Mouse (Mus musculus) liver, embryonic 14.5 days (tissue): ENCODE data around the gene Acsl5. TPM values are rescaled to one million over a fixed set of nuclear protein-coding genes. Genes with fewer than 3 reads are reported as not detected.

Experiments
- ATAC-seq: fragments of 200-750 bp; cut with Nextera tagmentation; 2 replicates; pipeline ENCODE4 v1.8.0; 2017; ENCODE audit warnings: moderate number of reproducible peaks, mild to moderate bottlenecking, moderate library complexity; ENCODE audit not compliant: insufficient read depth
- DNase-seq, 3 experiments: peaks; one replicate each; pipeline ENCODE4 v3.0.0-alpha.2; 2012 to 2013; ENCODE audit warnings: low read depth in 3 of 3, low spot score in 3 of 3
- H3K27ac ChIP-seq: fragments of 300-500 bp; sonication (generic); 2 replicates; pipeline ENCODE4 v1.5.1; 2014; ENCODE audit warnings: moderate library complexity, mild to moderate bottlenecking, control low read depth, inconsistent platforms
- H3K27me3 ChIP-seq: fragments of 300-500 bp; sonication (generic); 2 replicates; pipeline ENCODE4 v1.6.1; 2014; ENCODE audit warnings: mild to moderate bottlenecking, low read length, moderate library complexity; ENCODE audit not compliant: control insufficient read depth, insufficient read depth
- H3K36me3 ChIP-seq: fragments of 300-500 bp; sonication (generic); replicated peaks from 2 replicates; pipeline ENCODE4 v1.6.1; 2014; ENCODE audit warnings: low read depth; ENCODE audit not compliant: control insufficient read depth, insufficient read depth
- H3K4me1 ChIP-seq, 2 experiments: fragments of 200-500 bp in 1 of 2; fragments of 300-500 bp in 1 of 2; sonication (generic) in 1 of 2; replicated peaks; 2 replicates each; pipeline ENCODE4 v1.6.1; 2012 to 2014; ENCODE audit warnings: antibody characterized with exemption in 1 of 2, inconsistent platforms in 1 of 2, low read length in 1 of 2; ENCODE audit not compliant: control insufficient read depth in 2 of 2, insufficient read depth in 2 of 2
- H3K4me2 ChIP-seq: fragments of 300-500 bp; sonication (generic); 2 replicates; pipeline ENCODE4 v1.6.1; 2014; ENCODE audit warnings: low read depth, mild to moderate bottlenecking, control low read depth, moderate library complexity
- H3K4me3 ChIP-seq, 2 experiments: fragments of 200-500 bp in 1 of 2; fragments of 300-500 bp in 1 of 2; sonication (generic) in 1 of 2; 2 replicates each; pipeline ENCODE4 v1.5.1; 2012 to 2014; ENCODE audit warnings: low read depth in 2 of 2, low read length in 2 of 2, mild to moderate bottlenecking in 2 of 2, control low read depth in 1 of 2, inconsistent platforms in 1 of 2, moderate library complexity in 1 of 2; ENCODE audit not compliant: insufficient read depth in 1 of 2
- H3K9ac ChIP-seq: fragments of 300-500 bp; sonication (generic); replicated peaks from 2 replicates; pipeline ENCODE4 v1.6.1; 2014; ENCODE audit warnings: mild to moderate bottlenecking, control low read depth, moderate library complexity
- H3K9me3 ChIP-seq: fragments of 300-500 bp; sonication (generic); 2 replicates; pipeline ENCODE4 v1.6.1; 2016; ENCODE audit warnings: low read length, mixed read lengths; ENCODE audit not compliant: control insufficient read depth
- CTCF ChIP-seq: IDR thresholded peaks from 2 replicates; pipeline ENCODE4 v1.5.1; 2016; ENCODE audit warnings: antibody characterized with exemption, low read depth, control low read depth
- EP300 ChIP-seq: IDR thresholded peaks from 2 replicates; pipeline ENCODE4 v1.6.1; 2016; ENCODE audit warnings: antibody characterized with exemption, low read depth
- WGBS: fragments of 180-500 bp; shearing (Covaris S2); extraction: QIAGEN DNeasy Blood & Tissue Kit; methylation state at CpG from one replicate; pipeline ENCODE4 v1.1.7; 2014; ENCODE audit not compliant: insufficient replicate concordance; 5-methylcytosine and 5-hydroxymethylcytosine counted together
- polyA plus RNA-seq, 2 experiments: library from polyadenylated mRNA; depleted of rRNA in 1 of 2; stranded (reverse) in 1 of 2; unstranded in 1 of 2; fragments of >200 nt; fragmentation: Nextera tagmentation in 1 of 2; extraction: Ambion mirVana in 1 of 2; gene quantifications; 2 replicates each; pipeline versions ENCODE4 v1.2.1 to v1.2.3; 2012 to 2014

The Acsl5 gene
- polyA plus RNA-seq, 2 experiments = 50.3 to 117 TPM

- Histone ChIP-seq H3K9ac (no peak overlapping the region), H3K4me2 (no peak overlapping the region), H3K36me3 (no peaks in the 10 kb centered on the region), H3K9me3 (no peaks in the 10 kb centered on the region), H3K27me3 (no peaks in the 10 kb centered on the region), H3K4me3 (no peak overlapping the region), H3K27ac (no peak overlapping the region), H3K4me1 (peaks cover 7 to 11% of the 10 kb centered on the region in 2 experiments; a peak in 3 of 4 replicates)
- DNase-seq = no peak
- 63% methylated on average over 4 of the region's 4 CpGs for WGBS
- ATAC-seq = no peak
- TF ChIP-seq CTCF (no peak), EP300 (no peak)
These were observed 43.1 kb upstream of the Acsl5 start for GRCm38 (mm10) chr19:55208654-55209053.

GRCm38 (mm10) chr19:55209084-55209483, 42.7 kb upstream of the Acsl5 start:
- 65% methylated on average over 3 of the region's 3 CpGs for WGBS
- H3K9ac ChIP-seq = no peak overlapping the region
- no peak for DNase-seq
- ATAC-seq = no peak
- no peak overlapping the region for H3K4me2 ChIP-seq
- H3K9me3 ChIP-seq = no peaks in the 10 kb centered on the region
- no peak overlapping the region for H3K4me3 ChIP-seq
- H3K36me3 ChIP-seq = no peaks in the 10 kb centered on the region
- TF ChIP-seq EP300 (no peak), CTCF (no peak)
- H3K4me1 ChIP-seq = peaks cover 7 to 11% of the 10 kb centered on the region in 2 experiments; a peak in 3 of 4 replicates
- H3K27ac ChIP-seq = no peak overlapping the region
- H3K27me3 ChIP-seq = no peaks in the 10 kb centered on the region

- Histone ChIP-seq H3K36me3 (no peaks in the 10 kb centered on the region), H3K9me3 (no peaks in the 10 kb centered on the region), H3K4me2 (no peak overlapping the region), H3K27me3 (no peaks in the 10 kb centered on the region), H3K4me3 (no peak overlapping the region), H3K9ac (no peak overlapping the region), H3K27ac (no peak overlapping the region), H3K4me1 (peaks cover 7 to 11% of the 10 kb centered on the region in 2 experiments; a peak in 3 of 4 replicates)
- DNase-seq (no peak), ATAC-seq (no peak)
- TF ChIP-seq EP300 (no peak), CTCF (no peak)
- WGBS = 58% methylated on average over 1 of the region's 1 CpGs
These were observed 40.0 kb upstream of the Acsl5 start for GRCm38 (mm10) chr19:55211698-55212097.

GRCm38 (mm10) chr19:55213617-55214340, 38.0 kb upstream of the Acsl5 start:
- H3K27me3 ChIP-seq = no peaks in the 10 kb centered on the region
- H3K4me2 ChIP-seq = no peak overlapping the region
- no peak overlapping the region for H3K27ac ChIP-seq
- no peak overlapping the region for H3K4me3 ChIP-seq
- no peak for TF ChIP-seq CTCF
- TF ChIP-seq EP300 = no peak
- peaks cover 6 to 11% of the 10 kb centered on the region in 2 experiments for H3K4me1 ChIP-seq
- no peak for ATAC-seq
- WGBS = 71% methylated on average over 12 of the region's 12 CpGs
- no peak overlapping the region for H3K9ac ChIP-seq
- DNase-seq = no peak
- H3K36me3 ChIP-seq = no peaks in the 10 kb centered on the region
- no peaks in the 10 kb centered on the region for H3K9me3 ChIP-seq

GRCm38 (mm10) chr19:55216876-55217275, 34.9 kb upstream of the Acsl5 start:
- H3K9ac ChIP-seq = no peak overlapping the region
- no peak overlapping the region for H3K27ac ChIP-seq
- no peaks in the 10 kb centered on the region for H3K36me3 ChIP-seq
- peaks cover 17 to 27% of the 10 kb centered on the region in 2 experiments for H3K4me1 ChIP-seq
- DNase-seq (no peak), ATAC-seq (no peak)
- H3K4me2 ChIP-seq = no peak overlapping the region
- WGBS = 81% methylated on average over 4 of the region's 4 CpGs
- TF ChIP-seq EP300 (no peak), CTCF (no peak)
- H3K27me3 ChIP-seq = no peaks in the 10 kb centered on the region
- no peaks in the 10 kb centered on the region for H3K9me3 ChIP-seq
- no peak overlapping the region for H3K4me3 ChIP-seq
